Mouse (Mus musculus) retina, postnatal 7 days (tissue): ENCODE measurements around the gene Rps27.
"Not testable (repeated sequence)": the region's sequence is repeated elsewhere in the genome, so short reads cannot be mapped to it uniquely, and the experiment has no call there.

ENCODE experiments used
- DNase-seq: peaks from one replicate; pipeline ENCODE4 v3.0.0-alpha.2; 2012; ENCODE audit warnings: low read depth, low spot score

Gene Rps27

GRCm38 (mm10) chr3:90213377-90213866, at the start of gene Rps27, which contains the start of gene Rab13:
TSS of gene Rps27 (minus strand) at chr3:90213651.
TSS of gene Rab13 (plus strand) at chr3:90213695.
- peak; percentile 87 for DNase-seq

- DNase-seq = no peak
Observed at GRCm38 (mm10) chr3:90258521-90258920, 45.1 kb upstream of the Rps27 start.

GRCm38 (mm10) chr3:90256731-90257530, 43.5 kb upstream of the Rps27 start:
- DNase-seq = no peak

- no peak for DNase-seq
Observed at GRCm38 (mm10) chr3:90255784-90256353, 42.4 kb upstream of the Rps27 start.

- no peak for DNase-seq
Observed at GRCm38 (mm10) chr3:90255194-90255565, 41.7 kb upstream of the Rps27 start.

- DNase-seq = no peak
Observed at GRCm38 (mm10) chr3:90254419-90255193, 41.2 kb upstream of the Rps27 start.

- DNase-seq = peak; percentile 93
Observed at GRCm38 (mm10) chr3:90253653-90254418, 40.4 kb upstream of the Rps27 start, which contains the start of gene Crtc2. TSS of gene Crtc2 (plus strand) at chr3:90254163.

GRCm38 (mm10) chr3:90253174-90253573, 39.7 kb upstream of the Rps27 start:
- DNase-seq = not testable (repeated sequence)

GRCm38 (mm10) chr3:90252659-90253058, 39.2 kb upstream of the Rps27 start:
- DNase-seq = not testable (repeated sequence)

GRCm38 (mm10) chr3:90251731-90252226, 38.3 kb upstream of the Rps27 start:
- not testable (repeated sequence) for DNase-seq

- DNase-seq = no peak
Observed at GRCm38 (mm10) chr3:90250791-90251190, 37.3 kb upstream of the Rps27 start.

GRCm38 (mm10) chr3:90248746-90249100, 35.3 kb upstream of the Rps27 start:
- DNase-seq = no peak

- peak; percentile 89 for DNase-seq
Observed at GRCm38 (mm10) chr3:90247960-90248745, 34.7 kb upstream of the Rps27 start, which contains the start of gene Slc39a1. TSS of gene Slc39a1 (plus strand) at chr3:90248172.

GRCm38 (mm10) chr3:90247630-90247959, 34.1 kb upstream of the Rps27 start:
- DNase-seq = no peak

- DNase-seq = no peak
Observed at GRCm38 (mm10) chr3:90245406-90245805, 32.0 kb upstream of the Rps27 start.

- no peak for DNase-seq
Observed at GRCm38 (mm10) chr3:90242984-90243775, 29.7 kb upstream of the Rps27 start, which contains the start of gene Creb3l4. TSS of gene Creb3l4 (minus strand) at chr3:90243512.

- DNase-seq = no peak
Observed at GRCm38 (mm10) chr3:90241669-90242358, 28.4 kb upstream of the Rps27 start.

- no peak for DNase-seq
Observed at GRCm38 (mm10) chr3:90241251-90241650, 27.8 kb upstream of the Rps27 start.
